22 mouse cellular contexts compared by ENCODE assay signal in genomic region chr11:63570646-63571045, GRCm38 (mm10).
DNase-seq lines count a peak whose midpoint lies in the region; ATAC-seq and TF ChIP-seq lines count a peak whose summit lies in the region.
"Had no signal": no experiment of that assay in that cellular context is flagged by ENCODE, and none has a peak within 500 bp of the region (broad histone marks: within the 10 kb centered on the region; RNA-seq: fewer than 3 reads in every experiment).

No protein-coding gene starts in this region.

- no peak for ATAC-seq in heart, embryonic 13.5 days (ENCODE audit: extremely low read depth, insufficient number of reproducible peaks, low FRiP score, low TSS enrichment)
- ATAC-seq in kidney, embryonic 15.5 days (replicated peaks; ENCODE audit: low FRiP score): no peak
- no peak for ATAC-seq in midbrain, embryonic 11.5 days (ENCODE audit: low FRiP score)
- no peak for ATAC-seq in midbrain, embryonic 16.5 days
- ATAC-seq: CD4-positive, CD25-positive, alpha-beta regulatory T cell, adult 4 months; forebrain, embryonic 14.5 days; forebrain, postnatal 0 days; hindbrain, postnatal 0 days; inflammation-experienced regulatory T-cells, adult 6 months had no signal

- H3K9me3 ChIP-seq in heart, embryonic 13.5 days: no peaks in the 10 kb centered on the region
- no peaks in the 10 kb centered on the region for H3K9me3 ChIP-seq in kidney, embryonic 15.5 days (replicated peaks)
- H3K9me3 ChIP-seq in midbrain, embryonic 11.5 days (ENCODE audit: control insufficient read depth, low read length): no peaks in the 10 kb centered on the region
- no peaks in the 10 kb centered on the region for H3K9me3 ChIP-seq in midbrain, embryonic 16.5 days (replicated peaks; ENCODE audit: control insufficient read depth, low read length, poor library complexity, severe bottlenecking)
- H3K9me3 ChIP-seq: embryonic facial prominence, embryonic 12.5 days; embryonic facial prominence, embryonic 15.5 days had no signal

- no peak for TF ChIP-seq POLR2A in kidney, adult 2 months (IDR thresholded peaks at IDR 0.05; ENCODE audit: low read depth, low read length)

- DNase-seq in heart, postnatal 10 days: no peak
- DNase-seq in kidney, adult 2 months: no peak
- DNase-seq in midbrain, embryonic 11.5 days (ENCODE audit: low spot score, missing footprints): peak; percentile 72
- DNase-seq: adrenal gland, adult 2 months; cerebellum, adult 11 months; cerebellum, adult 2 months; cerebellum, adult 9-11 months; cerebellum, postnatal 25 days; forebrain, postnatal 0 days; gastrocnemius, adult 2 months; gastrocnemius, postnatal 14 days; heart, postnatal 36 days had no signal

- 44% methylated on average over 1 of the region's 1 CpGs for WGBS in heart, embryonic 13.5 days
- WGBS in kidney, embryonic 15.5 days: 73% methylated on average over 1 of the region's 1 CpGs
- WGBS in kidney, adult 2 months: 76% methylated on average over 1 of the region's 1 CpGs
- 86% methylated on average over 1 of the region's 1 CpGs for WGBS in midbrain, embryonic 11.5 days
- WGBS in midbrain, embryonic 16.5 days: 96% methylated on average over 1 of the region's 1 CpGs

- no peak overlapping the region for H3K4me2 ChIP-seq in heart, embryonic 13.5 days
- no peak overlapping the region for H3K4me2 ChIP-seq in kidney, embryonic 15.5 days
- H3K4me2 ChIP-seq in midbrain, embryonic 11.5 days: no peak overlapping the region
- H3K4me2 ChIP-seq in midbrain, embryonic 16.5 days (ENCODE audit: low read length): no peak overlapping the region
- H3K4me2 ChIP-seq: embryonic facial prominence, embryonic 12.5 days; embryonic facial prominence, embryonic 15.5 days; hindbrain, embryonic 14.5 days had no signal

- peaks cover 62% of the 10 kb centered on the region for H3K27me3 ChIP-seq in heart, embryonic 13.5 days (replicated peaks)
- H3K27me3 ChIP-seq in kidney, embryonic 15.5 days: peaks cover 5% of the 10 kb centered on the region; the same call in 1 of the 2 replicates
- no peaks in the 10 kb centered on the region for H3K27me3 ChIP-seq in kidney, adult 2 months (replicated peaks; ENCODE audit: control insufficient read depth, insufficient read depth, low read length)
- H3K27me3 ChIP-seq in midbrain, embryonic 11.5 days (ENCODE audit: control insufficient read depth, insufficient read depth, low read length): no peaks in the 10 kb centered on the region
- H3K27me3 ChIP-seq in midbrain, embryonic 16.5 days (ENCODE audit: control insufficient read depth, insufficient read depth, low read depth, low read length): no peaks in the 10 kb centered on the region
- H3K27me3 ChIP-seq: embryonic facial prominence, embryonic 12.5 days; embryonic facial prominence, embryonic 15.5 days had no signal

- TF ChIP-seq CTCF in kidney, adult 2 months (conservative IDR thresholded peaks at IDR 0.05; ENCODE audit: insufficient read depth, insufficient read length, low read depth, low read length): no peak

- H3K4me1 ChIP-seq in heart, embryonic 13.5 days: 0 out of 2 replicates have a peak, but pooled peaks cover 7% of the 10 kb centered on the region
- H3K4me1 ChIP-seq in kidney, embryonic 15.5 days: peaks cover 15% of the 10 kb centered on the region; the same call in 1 of the 2 replicates
- no peaks in the 10 kb centered on the region for H3K4me1 ChIP-seq in kidney, adult 2 months (ENCODE audit: control insufficient read depth, insufficient read depth, low read length)
- H3K4me1 ChIP-seq in midbrain, embryonic 11.5 days (ENCODE audit: control insufficient read depth, insufficient read depth, low read length): no peaks in the 10 kb centered on the region
- no peaks in the 10 kb centered on the region for H3K4me1 ChIP-seq in midbrain, embryonic 16.5 days (ENCODE audit: control insufficient read depth, insufficient read depth, low read length)
- H3K4me1 ChIP-seq: embryonic facial prominence, embryonic 12.5 days; embryonic facial prominence, embryonic 15.5 days had no signal

- H3K9ac ChIP-seq in heart, embryonic 13.5 days: no peak overlapping the region
- H3K9ac ChIP-seq in kidney, embryonic 15.5 days: no peak overlapping the region
- H3K9ac ChIP-seq in midbrain, embryonic 11.5 days (ENCODE audit: low read length): no peak overlapping the region
- H3K9ac ChIP-seq in midbrain, embryonic 16.5 days (ENCODE audit: low read depth, low read length): no peak overlapping the region
- H3K9ac ChIP-seq: embryonic facial prominence, embryonic 12.5 days; embryonic facial prominence, embryonic 15.5 days; forebrain, postnatal 0 days; hindbrain, embryonic 14.5 days had no signal

- H3K27ac ChIP-seq in heart, embryonic 13.5 days (replicated peaks): peak overlapping the region; percentile 51
- H3K27ac ChIP-seq in kidney, embryonic 15.5 days: peak overlapping the region; percentile 55
- no peak overlapping the region for H3K27ac ChIP-seq in kidney, adult 2 months (ENCODE audit: insufficient read depth, low read depth, low read length)
- no peak overlapping the region for H3K27ac ChIP-seq in midbrain, embryonic 11.5 days (ENCODE audit: low read depth, low read length)
- H3K27ac ChIP-seq in midbrain, embryonic 16.5 days (ENCODE audit: low read length): no peak overlapping the region
- H3K27ac ChIP-seq: embryonic facial prominence, embryonic 12.5 days; embryonic facial prominence, embryonic 15.5 days; gastrocnemius, adult 2 months; hindbrain, embryonic 14.5 days; hindbrain, postnatal 0 days had no signal

- H3K36me3 ChIP-seq in heart, embryonic 13.5 days: no peaks in the 10 kb centered on the region
- no peaks in the 10 kb centered on the region for H3K36me3 ChIP-seq in kidney, embryonic 15.5 days
- H3K36me3 ChIP-seq in kidney, adult 2 months (ENCODE audit: control insufficient read depth, insufficient read depth, low read length): no peaks in the 10 kb centered on the region
- no peaks in the 10 kb centered on the region for H3K36me3 ChIP-seq in midbrain, embryonic 11.5 days (ENCODE audit: control insufficient read depth, insufficient read depth, low read length)
- H3K36me3 ChIP-seq in midbrain, embryonic 16.5 days (ENCODE audit: control insufficient read depth, insufficient read depth, low read length): no peaks in the 10 kb centered on the region
- H3K36me3 ChIP-seq: embryonic facial prominence, embryonic 12.5 days; embryonic facial prominence, embryonic 15.5 days had no signal

- intact Hi-C loops in heart, postnatal 10 days (cut with DNase I): no loop called here

- H3K4me3 ChIP-seq in heart, embryonic 13.5 days: no peak overlapping the region
- H3K4me3 ChIP-seq in kidney, embryonic 15.5 days (replicated peaks): no peak overlapping the region
- H3K4me3 ChIP-seq in kidney, adult 2 months (ENCODE audit: insufficient read depth, low read depth, low read length): no peak overlapping the region
- no peak overlapping the region for H3K4me3 ChIP-seq in midbrain, embryonic 11.5 days (ENCODE audit: low read depth, low read length)
- no peak overlapping the region for H3K4me3 ChIP-seq in midbrain, embryonic 16.5 days (ENCODE audit: low read depth, low read length)
- H3K4me3 ChIP-seq: embryonic facial prominence, embryonic 12.5 days; embryonic facial prominence, embryonic 15.5 days; gastrocnemius, adult 2 months had no signal

Comparison
In these comparisons a context has a peak if more than half of its experiments do, and no peak if none do; other contexts are left out.
1. H3K27ac ChIP-seq: peak in heart, embryonic 13.5 days (single experiment) and kidney, embryonic 15.5 days (single experiment); none in kidney, adult 2 months (single experiment), midbrain, embryonic 11.5 days (single experiment) and midbrain, embryonic 16.5 days (single experiment).